Mouse (Mus musculus): Measurements from ENCODE around the gene Ddc. TPM values are rescaled to one million over a fixed set of nuclear protein-coding genes. Genes with fewer than 3 reads are reported as not detected.

Gene Ddc
- polyA plus RNA-seq, 1 experiment = 0.78 TPM

DNA sequence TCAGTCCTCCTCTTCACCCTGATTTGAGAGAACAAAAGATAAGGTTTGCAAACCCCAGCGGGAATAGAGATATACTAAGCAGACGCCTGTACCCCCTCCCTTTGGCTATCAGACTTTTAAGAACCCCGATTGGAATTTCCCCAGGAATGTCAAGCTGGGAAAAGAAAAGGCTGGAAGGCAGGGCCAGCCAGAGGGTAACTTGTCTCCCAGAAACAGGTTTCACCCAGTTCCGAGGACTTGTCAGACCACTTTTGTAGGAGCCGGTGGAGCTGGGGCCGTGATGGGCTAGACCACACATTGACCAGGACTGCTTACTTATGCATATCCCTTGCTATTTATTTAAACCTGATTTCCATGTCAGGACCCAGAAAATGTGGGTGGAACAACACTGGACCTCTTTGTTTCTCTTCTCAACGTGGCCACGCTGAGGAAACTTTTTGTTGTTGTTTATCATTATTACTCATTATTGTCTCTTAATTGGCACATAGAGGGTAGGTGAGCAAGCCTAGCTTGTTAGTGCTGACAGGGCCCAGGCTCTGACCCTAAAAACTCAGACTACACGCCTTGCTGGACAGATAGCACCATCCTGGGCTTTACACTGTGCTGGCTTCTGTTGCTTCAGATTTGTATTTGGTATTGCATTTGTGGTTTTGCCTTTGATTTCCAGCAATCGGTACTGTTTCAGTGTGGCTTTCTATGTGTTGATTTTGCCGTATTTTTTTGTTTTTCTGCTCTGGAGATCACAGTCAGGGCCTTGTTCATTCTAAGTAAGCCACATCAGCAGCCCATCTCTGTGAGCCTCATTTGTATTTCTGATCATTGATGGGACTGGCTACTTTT is 68.6 kb downstream of the Ddc start:
- Histone ChIP-seq H3K36me3 (ENCODE audit: control insufficient read depth, insufficient read depth, low read length) (no peaks in the 10 kb centered on the region), H3K4me1 (replicated peaks; ENCODE audit: control insufficient read depth, insufficient read depth, low read length) (peaks cover 5% of the 10 kb centered on the region; the same call in 1 of the 2 replicates), H3K27me3 (ENCODE audit: control insufficient read depth, insufficient read depth, low read length) (no peaks in the 10 kb centered on the region), H3K27ac (ENCODE audit: control insufficient read depth, insufficient read depth, low read length) (no peak overlapping the region), H3K4me3 (ENCODE audit: control insufficient read depth, insufficient read depth, low read length) (no peak overlapping the region)
- DNase-seq = no peak
- TF ChIP-seq POLR2A (IDR thresholded peaks at IDR 0.05; ENCODE audit: control insufficient read depth, extremely low read depth, insufficient read depth, low read length, poor library complexity) = no peak
- no peak for TF ChIP-seq CTCF (IDR thresholded peaks at IDR 0.05; ENCODE audit: borderline replicate concordance, control insufficient read depth, extremely low read depth, insufficient read depth, low read length, poor library complexity)
- WGBS = 88% methylated on average over 11 of the region's 11 CpGs

GRCm38 (mm10) chr11:11828761-11829160 is 69.2 kb downstream of the Ddc start:
- 78% methylated on average over 6 of the region's 6 CpGs for WGBS
- peaks cover 5% of the 10 kb centered on the region; the same call in 1 of the 2 replicates for H3K4me1 ChIP-seq (replicated peaks; ENCODE audit: control insufficient read depth, insufficient read depth, low read length)
- no peak overlapping the region for H3K27ac ChIP-seq (ENCODE audit: control insufficient read depth, insufficient read depth, low read length)
- DNase-seq = no peak
- TF ChIP-seq POLR2A (IDR thresholded peaks at IDR 0.05; ENCODE audit: control insufficient read depth, extremely low read depth, insufficient read depth, low read length, poor library complexity) = no peak
- TF ChIP-seq CTCF (IDR thresholded peaks at IDR 0.05; ENCODE audit: borderline replicate concordance, control insufficient read depth, extremely low read depth, insufficient read depth, low read length, poor library complexity) = no peak
- H3K4me3 ChIP-seq (ENCODE audit: control insufficient read depth, insufficient read depth, low read length) = no peak overlapping the region
- H3K27me3 ChIP-seq (ENCODE audit: control insufficient read depth, insufficient read depth, low read length) = no peaks in the 10 kb centered on the region
- no peaks in the 10 kb centered on the region for H3K36me3 ChIP-seq (ENCODE audit: control insufficient read depth, insufficient read depth, low read length)

- Histone ChIP-seq H3K36me3 (ENCODE audit: control insufficient read depth, insufficient read depth, low read length) (no peaks in the 10 kb centered on the region), H3K4me3 (ENCODE audit: control insufficient read depth, insufficient read depth, low read length) (no peak overlapping the region), H3K27me3 (ENCODE audit: control insufficient read depth, insufficient read depth, low read length) (no peaks in the 10 kb centered on the region), H3K27ac (ENCODE audit: control insufficient read depth, insufficient read depth, low read length) (no peak overlapping the region), H3K4me1 (replicated peaks; ENCODE audit: control insufficient read depth, insufficient read depth, low read length) (peaks cover 5% of the 10 kb centered on the region; the same call in 1 of the 2 replicates)
- no peak for DNase-seq
- TF ChIP-seq POLR2A (IDR thresholded peaks at IDR 0.05; ENCODE audit: control insufficient read depth, extremely low read depth, insufficient read depth, low read length, poor library complexity) (no peak), CTCF (IDR thresholded peaks at IDR 0.05; ENCODE audit: borderline replicate concordance, control insufficient read depth, extremely low read depth, insufficient read depth, low read length, poor library complexity) (no peak)
- WGBS = 61% methylated on average over 5 of the region's 5 CpGs
Observed at GRCm38 (mm10) chr11:11828251-11828650, 69.7 kb downstream of the Ddc start.

DNA sequence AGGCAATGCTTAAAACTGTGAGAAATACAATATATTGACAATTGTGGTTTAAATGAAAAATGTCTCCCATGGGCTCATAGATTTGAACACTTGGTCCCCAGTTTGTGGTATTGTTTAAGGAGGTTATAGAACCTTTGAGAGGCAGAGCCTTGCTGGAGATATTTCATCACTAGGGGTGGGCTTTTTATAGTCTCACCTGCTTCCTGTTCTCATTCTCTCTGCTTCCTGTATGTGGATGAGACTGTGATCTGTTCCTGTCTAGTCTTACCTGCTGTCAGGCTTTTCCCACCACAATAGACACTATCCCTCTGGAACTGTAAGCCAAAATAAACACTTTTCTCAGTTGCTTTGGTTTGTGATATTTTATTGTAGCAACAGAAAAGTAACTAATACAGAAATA is 71.5 kb downstream of the Ddc start:
- no peak overlapping the region for H3K4me3 ChIP-seq (ENCODE audit: control insufficient read depth, insufficient read depth, low read length)
- H3K36me3 ChIP-seq (ENCODE audit: control insufficient read depth, insufficient read depth, low read length) = no peaks in the 10 kb centered on the region
- H3K27me3 ChIP-seq (ENCODE audit: control insufficient read depth, insufficient read depth, low read length) = no peaks in the 10 kb centered on the region
- no peak for DNase-seq
- TF ChIP-seq POLR2A (IDR thresholded peaks at IDR 0.05; ENCODE audit: control insufficient read depth, extremely low read depth, insufficient read depth, low read length, poor library complexity) = no peak
- no peak for TF ChIP-seq CTCF (IDR thresholded peaks at IDR 0.05; ENCODE audit: borderline replicate concordance, control insufficient read depth, extremely low read depth, insufficient read depth, low read length, poor library complexity)
- peaks cover 5% of the 10 kb centered on the region; the same call in 1 of the 2 replicates for H3K4me1 ChIP-seq (replicated peaks; ENCODE audit: control insufficient read depth, insufficient read depth, low read length)
- H3K27ac ChIP-seq (ENCODE audit: control insufficient read depth, insufficient read depth, low read length) = no peak overlapping the region

GRCm38 (mm10) chr11:11825670-11826069 is 72.3 kb downstream of the Ddc start:
- DNase-seq = no peak
- H3K36me3 ChIP-seq (ENCODE audit: control insufficient read depth, insufficient read depth, low read length) = no peaks in the 10 kb centered on the region
- 92% methylated on average over 6 of the region's 6 CpGs for WGBS
- H3K27ac ChIP-seq (ENCODE audit: control insufficient read depth, insufficient read depth, low read length) = no peak overlapping the region
- no peak overlapping the region for H3K4me3 ChIP-seq (ENCODE audit: control insufficient read depth, insufficient read depth, low read length)
- H3K4me1 ChIP-seq (replicated peaks; ENCODE audit: control insufficient read depth, insufficient read depth, low read length) = peaks cover 7% of the 10 kb centered on the region; the same call in 1 of the 2 replicates
- TF ChIP-seq CTCF (IDR thresholded peaks at IDR 0.05; ENCODE audit: borderline replicate concordance, control insufficient read depth, extremely low read depth, insufficient read depth, low read length, poor library complexity) = no peak
- TF ChIP-seq POLR2A (IDR thresholded peaks at IDR 0.05; ENCODE audit: control insufficient read depth, extremely low read depth, insufficient read depth, low read length, poor library complexity) = no peak
- no peaks in the 10 kb centered on the region for H3K27me3 ChIP-seq (ENCODE audit: control insufficient read depth, insufficient read depth, low read length)

DNA sequence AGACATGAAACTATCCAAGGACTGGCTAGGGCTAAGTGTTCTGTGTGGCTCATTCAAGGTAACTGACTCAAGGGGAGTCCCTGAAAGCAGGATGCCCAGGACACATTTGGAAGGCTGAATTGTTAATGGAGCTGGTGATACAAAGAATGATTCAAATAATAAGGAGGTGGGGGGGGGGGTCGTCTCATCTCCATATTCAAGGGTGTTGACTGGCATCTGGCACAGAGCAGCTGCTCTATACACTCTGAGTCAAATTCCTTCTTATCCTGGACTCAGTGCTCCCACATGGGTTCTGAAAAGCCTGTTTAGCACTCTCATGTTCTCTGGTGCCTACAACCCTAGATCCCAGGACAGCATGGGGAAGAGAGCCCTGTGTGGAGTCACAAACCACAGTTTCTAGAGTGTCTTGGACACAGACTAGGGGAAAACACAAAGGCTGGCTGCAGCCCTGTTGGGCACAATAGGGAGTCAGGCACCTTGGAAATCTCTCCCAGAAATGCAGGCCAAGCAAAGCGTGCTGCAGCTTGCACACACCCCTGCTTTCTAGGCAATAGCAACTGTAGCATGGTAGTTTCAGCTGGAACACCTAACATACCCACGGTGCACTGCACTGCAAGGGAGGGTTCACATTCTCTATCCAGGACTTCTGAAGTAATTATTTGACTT is 72.8 kb downstream of the Ddc start:
- no peak overlapping the region for H3K27ac ChIP-seq (ENCODE audit: control insufficient read depth, insufficient read depth, low read length)

More for the DNA sequence above, 72.8 kb downstream of the Ddc start:
- H3K4me3 ChIP-seq (ENCODE audit: control insufficient read depth, insufficient read depth, low read length) = no peak overlapping the region
- 97% methylated on average over 3 of the region's 3 CpGs for WGBS
- no peak for DNase-seq
- no peaks in the 10 kb centered on the region for H3K36me3 ChIP-seq (ENCODE audit: control insufficient read depth, insufficient read depth, low read length)
- peaks cover 8% of the 10 kb centered on the region; the same call in 1 of the 2 replicates for H3K4me1 ChIP-seq (replicated peaks; ENCODE audit: control insufficient read depth, insufficient read depth, low read length)
- no peak for TF ChIP-seq CTCF (IDR thresholded peaks at IDR 0.05; ENCODE audit: borderline replicate concordance, control insufficient read depth, extremely low read depth, insufficient read depth, low read length, poor library complexity)
- TF ChIP-seq POLR2A (IDR thresholded peaks at IDR 0.05; ENCODE audit: control insufficient read depth, extremely low read depth, insufficient read depth, low read length, poor library complexity) = no peak
- H3K27me3 ChIP-seq (ENCODE audit: control insufficient read depth, insufficient read depth, low read length) = no peaks in the 10 kb centered on the region
